Mouse (Mus musculus): Measurements from ENCODE around the gene Ugt1a5.

DNA sequence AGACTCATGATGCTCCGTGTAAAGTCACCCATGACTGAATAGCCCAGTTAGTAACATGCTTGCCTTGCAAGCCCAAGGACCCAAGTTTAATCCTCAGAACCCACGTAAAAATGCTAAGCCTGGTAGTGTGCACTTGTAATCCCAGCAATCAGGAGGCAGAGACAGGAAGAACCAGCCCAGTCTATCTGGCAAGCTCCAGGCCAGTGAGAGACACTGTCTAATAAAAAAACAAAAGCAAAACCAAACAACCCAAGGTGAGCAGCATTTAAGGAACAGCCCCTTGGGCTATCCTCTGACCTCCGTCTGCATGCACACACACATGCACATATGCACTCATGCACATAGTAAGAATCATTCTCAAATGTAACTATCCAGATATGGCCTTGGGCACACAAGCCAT is 63.8 kb downstream of the Ugt1a5 start:
- no peak for TF ChIP-seq POLR2AphosphoS2 (IDR thresholded peaks at IDR 0.05; ENCODE audit: insufficient read length, low read depth)
- no peak for TF ChIP-seq REST (IDR thresholded peaks at IDR 0.05; ENCODE audit: insufficient read depth, insufficient read length)
- no peak for TF ChIP-seq POLR2A (IDR thresholded peaks at IDR 0.05; ENCODE audit: insufficient read length, low read depth)
- no peak for TF ChIP-seq CEBPB (IDR thresholded peaks at IDR 0.05; ENCODE audit: insufficient read depth, poor library complexity, severe bottlenecking)
- TF ChIP-seq TCF12 (IDR thresholded peaks at IDR 0.05; ENCODE audit: insufficient read depth, poor library complexity, severe bottlenecking), result no peak
- TF ChIP-seq USF1 (IDR thresholded peaks at IDR 0.05; ENCODE audit: low read depth), result no peak
- TF ChIP-seq TCF3 (IDR thresholded peaks at IDR 0.05; ENCODE audit: insufficient read length, low read depth), result no peak

All from myocyte (in vitro differentiated cells).